Mouse (Mus musculus) bone marrow macrophage, adult 2 months (primary cell): ENCODE data around the gene Lrrc74b. TPM values are rescaled to one million over a fixed set of nuclear protein-coding genes. Genes with fewer than 3 reads are reported as not detected.
"Not testable (repeated sequence)": the region's sequence is repeated elsewhere in the genome, so short reads cannot be mapped to it uniquely, and the experiment has no call there.

Experiments
- H3K27ac ChIP-seq: 2 replicates; pipeline ENCODE4 v1.5.1; 2012; ENCODE audit warnings: low read depth, low read length; ENCODE audit not compliant: insufficient read depth
- H3K4me1 ChIP-seq: 2 replicates; pipeline ENCODE4 v1.6.1; 2012; ENCODE audit warnings: low read length; ENCODE audit not compliant: control insufficient read depth, insufficient read depth
- H3K4me3 ChIP-seq: 2 replicates; pipeline ENCODE4 v1.5.1; 2012; ENCODE audit warnings: mild to moderate bottlenecking, low read length, moderate library complexity; ENCODE audit not compliant: insufficient read depth
- CTCF ChIP-seq: IDR thresholded peaks from 2 replicates; pipeline ENCODE4 v1.5.1; 2012; ENCODE audit warnings: low read depth, mild to moderate bottlenecking, low read length, moderate library complexity
- POLR2A ChIP-seq: IDR thresholded peaks from 2 replicates; pipeline ENCODE4 v1.6.1; 2012; ENCODE audit warnings: mild to moderate bottlenecking, low read depth, low read length, borderline replicate concordance
- polyA plus RNA-seq: library from polyadenylated mRNA; stranded (reverse); fragments of >200 nt; gene quantifications from 2 replicates; pipeline ENCODE4 v1.2.4, GENCODE M21; 2012; ENCODE audit not compliant: missing spikeins, insufficient read depth, insufficient read length

Lrrc74b gene
- polyA plus RNA-seq, 1 experiment: not detected

- peaks cover 6% of the 10 kb centered on the region for H3K4me1 ChIP-seq
- no peak overlapping the region for H3K27ac ChIP-seq
- TF ChIP-seq CTCF: no peak
- no peak for TF ChIP-seq POLR2A
- H3K4me3 ChIP-seq: no peak overlapping the region
Observed at GRCm38 (mm10) chr16:17564771-17565170, 3.7 kb upstream of the Lrrc74b start.

GRCm38 (mm10) chr16:17564221-17564620, 3.2 kb upstream of the Lrrc74b start:
- H3K4me3 ChIP-seq: no peak overlapping the region
- no peak for TF ChIP-seq CTCF
- TF ChIP-seq POLR2A: no peak
- no peak overlapping the region for H3K27ac ChIP-seq
- peaks cover 6% of the 10 kb centered on the region for H3K4me1 ChIP-seq

GRCm38 (mm10) chr16:17563580-17563979, 2.5 kb upstream of the Lrrc74b start:
- H3K27ac ChIP-seq: no peak overlapping the region
- H3K4me3 ChIP-seq: no peak overlapping the region
- no peak for TF ChIP-seq CTCF
- peaks cover 13% of the 10 kb centered on the region for H3K4me1 ChIP-seq

GRCm38 (mm10) chr16:17561751-17562208, 733 bp upstream of the Lrrc74b start, which contains the start of gene P2rx6:
Gene P2rx6 (plus strand): TSS chr16:17561885.
- H3K4me3 ChIP-seq: no peak within 1 kb of the TSS
- no peak within 1 kb of the TSS for H3K27ac ChIP-seq
- peaks cover 20% of the 10 kb centered on the region for H3K4me1 ChIP-seq
- TF ChIP-seq POLR2A: no peak
- TF ChIP-seq CTCF: no peak

- Histone ChIP-seq H3K27ac (no peak overlapping the region), H3K4me1 (peaks cover 22% of the 10 kb centered on the region), H3K4me3 (no peak overlapping the region)
- TF ChIP-seq CTCF (no peak), POLR2A (no peak)
Observed at GRCm38 (mm10) chr16:17559396-17560027, 1.5 kb downstream of the Lrrc74b start.

GRCm38 (mm10) chr16:17558811-17559210, 2.2 kb downstream of the Lrrc74b start:
- TF ChIP-seq CTCF (no peak), POLR2A (no peak)
- peaks cover 28% of the 10 kb centered on the region for H3K4me1 ChIP-seq
- H3K4me3 ChIP-seq: no peak overlapping the region
- no peak overlapping the region for H3K27ac ChIP-seq

GRCm38 (mm10) chr16:17557947-17558480, 3.0 kb downstream of the Lrrc74b start:
- peaks cover 31% of the 10 kb centered on the region for H3K4me1 ChIP-seq
- no peak overlapping the region for H3K27ac ChIP-seq
- no peak overlapping the region for H3K4me3 ChIP-seq
- no peak for TF ChIP-seq POLR2A
- TF ChIP-seq CTCF: peak; percentile 98

- Histone ChIP-seq H3K27ac (no peak overlapping the region), H3K4me3 (no peak overlapping the region), H3K4me1 (peaks cover 31% of the 10 kb centered on the region)
- TF ChIP-seq CTCF (no peak), POLR2A (no peak)
Observed at GRCm38 (mm10) chr16:17556907-17557306, 4.1 kb downstream of the Lrrc74b start.

- Histone ChIP-seq H3K27ac (no peak overlapping the region), H3K4me3 (no peak overlapping the region), H3K4me1 (peaks cover 25% of the 10 kb centered on the region)
- TF ChIP-seq CTCF (no peak), POLR2A (no peak)
Observed at GRCm38 (mm10) chr16:17556180-17556579, 4.9 kb downstream of the Lrrc74b start.

- H3K4me3 ChIP-seq, H3K27ac ChIP-seq: not testable (repeated sequence)
- H3K4me1 ChIP-seq: peaks cover 25% of the 10 kb centered on the region
Observed at GRCm38 (mm10) chr16:17554702-17555101, 6.3 kb downstream of the Lrrc74b start.
